In the genomic region with DNA sequence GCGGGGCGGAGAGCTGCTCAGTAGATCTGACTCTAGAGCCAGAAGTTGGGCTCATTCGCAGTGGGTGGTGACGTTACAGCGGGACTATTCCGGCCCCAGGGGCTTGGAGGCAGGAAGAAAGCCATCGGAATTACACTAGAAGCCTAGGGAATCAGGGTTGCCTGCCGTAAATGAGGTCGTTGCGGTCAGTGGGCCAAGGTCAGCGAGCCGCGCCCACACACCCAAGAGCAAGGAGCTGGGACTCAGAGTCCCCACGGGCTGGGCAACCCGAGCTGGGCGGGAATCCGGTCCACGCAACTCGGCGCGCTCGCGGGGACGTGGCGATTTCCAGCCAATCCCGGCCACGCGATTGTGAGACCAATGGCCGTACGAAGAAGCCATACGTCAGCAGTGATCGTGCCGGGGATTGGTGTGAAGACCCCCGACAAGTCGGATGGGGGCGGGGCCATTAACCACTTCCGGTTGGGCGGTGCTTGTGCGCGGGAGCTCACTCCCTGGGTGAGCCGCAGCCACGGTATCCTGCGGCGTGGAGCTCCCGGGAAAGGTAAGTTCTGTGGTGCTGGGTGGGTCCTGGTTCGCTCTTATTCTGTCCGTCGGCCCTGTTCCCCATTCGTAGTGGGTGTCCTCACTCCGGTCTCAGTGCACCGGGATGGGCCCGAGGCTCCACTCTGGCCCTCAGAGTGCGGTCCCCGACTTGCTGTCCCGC, we compare ENCODE assay signal across 7 mouse cellular contexts. TPM values are rescaled to one million over a fixed set of nuclear protein-coding genes. Genes with fewer than 3 reads are reported as not detected.
A peak's percentile ranks its signal among the peaks of the same experiment; 100 is the strongest.
DNase-seq lines count a peak whose midpoint lies in the region; ATAC-seq and TF ChIP-seq lines count a peak whose summit lies in the region.

A gene (plus strand): TSS at position 405 of the 706 bp plus-strand sequence.

- peak; percentile 100 for DNase-seq in adrenal gland, postnatal 10 days
- DNase-seq in embryonic facial prominence, embryonic 10.5 days (ENCODE audit: low spot score) = peak; percentile 100
- DNase-seq in gonadal fat pad, adult 2 months (ENCODE audit: low read depth) = peak; percentile 82
- peak; percentile 99 for DNase-seq in left cerebral cortex, postnatal 4 days

- intact Hi-C loops in left cerebral cortex, postnatal 4 days (cut with DNase I) = no loop called here

- H3K9me3 ChIP-seq in embryonic facial prominence, embryonic 10.5 days = no peaks in the 10 kb centered on the region
- H3K9me3 ChIP-seq in intestine, postnatal 0 days (ENCODE audit: control insufficient read depth) = no peaks in the 10 kb centered on the region
- no peaks in the 10 kb centered on the region for H3K9me3 ChIP-seq in midbrain, embryonic 12.5 days

- WGBS in embryonic facial prominence, embryonic 10.5 days = under 1% methylated on average over 55 of the region's 55 CpGs
- under 1% methylated on average over 51 of the region's 55 CpGs for WGBS in intestine, postnatal 0 days
- under 1% methylated on average over 55 of the region's 55 CpGs for WGBS in midbrain, embryonic 12.5 days
- under 1% methylated on average over 55 of the region's 55 CpGs for WGBS in small intestine, adult 2 months

- peak; percentile 95 for TF ChIP-seq POLR2A in small intestine, adult 2 months (IDR thresholded peaks at IDR 0.05; ENCODE audit: low read depth, low read length)

- H3K27me3 ChIP-seq in embryonic facial prominence, embryonic 10.5 days (replicated peaks; ENCODE audit: low read depth, poor library complexity, severe bottlenecking) = no peaks in the 10 kb centered on the region
- no peaks in the 10 kb centered on the region for H3K27me3 ChIP-seq in intestine, postnatal 0 days (replicated peaks; ENCODE audit: control insufficient read depth, insufficient read depth, low read length)
- H3K27me3 ChIP-seq in midbrain, embryonic 12.5 days = no peaks in the 10 kb centered on the region
- no peaks in the 10 kb centered on the region for H3K27me3 ChIP-seq in small intestine, adult 2 months (ENCODE audit: control insufficient read depth, insufficient read depth, low read length)

- H3K9ac ChIP-seq in intestine, postnatal 0 days (ENCODE audit: low read depth, low read length) = peak within 1 kb of the TSS; percentile 88
- H3K9ac ChIP-seq in midbrain, embryonic 12.5 days (replicated peaks) = peak within 1 kb of the TSS; percentile 88

- peak within 1 kb of the TSS; percentile 71 for H3K4me3 ChIP-seq in embryonic facial prominence, embryonic 10.5 days
- H3K4me3 ChIP-seq in intestine, postnatal 0 days (ENCODE audit: low read depth, low read length) = peak within 1 kb of the TSS; percentile 80
- peak within 1 kb of the TSS; percentile 78 for H3K4me3 ChIP-seq in midbrain, embryonic 12.5 days
- H3K4me3 ChIP-seq in small intestine, adult 2 months (ENCODE audit: low read depth, low read length) = peak within 1 kb of the TSS; percentile 93

- peaks cover 20% of the 10 kb centered on the region for H3K4me1 ChIP-seq in embryonic facial prominence, embryonic 10.5 days
- H3K4me1 ChIP-seq in intestine, postnatal 0 days (replicated peaks; ENCODE audit: control insufficient read depth, insufficient read depth, low read length) = no peaks in the 10 kb centered on the region
- H3K4me1 ChIP-seq in midbrain, embryonic 12.5 days = peaks cover 11% of the 10 kb centered on the region
- peaks cover 2% of the 10 kb centered on the region; the same call in 1 of the 2 replicates for H3K4me1 ChIP-seq in small intestine, adult 2 months (ENCODE audit: control insufficient read depth, insufficient read depth, insufficient read length, low read length)

- no peak for TF ChIP-seq CTCF in intestine, postnatal 0 days (IDR thresholded peaks at IDR 0.05; ENCODE audit: low read depth)
- no peak for TF ChIP-seq CTCF in small intestine, adult 2 months (IDR thresholded peaks at IDR 0.05; ENCODE audit: extremely low read depth, insufficient read length, insufficient replicate concordance, low read depth, low read length)

- peaks cover 7% of the 10 kb centered on the region; the same call in 1 of the 2 replicates for H3K36me3 ChIP-seq in embryonic facial prominence, embryonic 10.5 days (replicated peaks)
- H3K36me3 ChIP-seq in intestine, postnatal 0 days (ENCODE audit: control insufficient read depth, insufficient read depth) = no peaks in the 10 kb centered on the region
- no peaks in the 10 kb centered on the region for H3K36me3 ChIP-seq in midbrain, embryonic 12.5 days
- H3K36me3 ChIP-seq in small intestine, adult 2 months (ENCODE audit: control insufficient read depth, insufficient read depth, low read length) = no peaks in the 10 kb centered on the region

- peak within 1 kb of the TSS; percentile 94 for H3K27ac ChIP-seq in embryonic facial prominence, embryonic 10.5 days (replicated peaks)
- H3K27ac ChIP-seq in intestine, postnatal 0 days (ENCODE audit: low read depth, low read length) = peak within 1 kb of the TSS; percentile 87
- peak within 1 kb of the TSS; percentile 75 for H3K27ac ChIP-seq in midbrain, embryonic 12.5 days (replicated peaks)
- H3K27ac ChIP-seq in small intestine, adult 2 months (ENCODE audit: insufficient read depth, low read depth, low read length) = peak within 1 kb of the TSS; percentile 70

- ATAC-seq in intestine, postnatal 0 days = peak; percentile 99
- peak; percentile 100 for ATAC-seq in midbrain, embryonic 12.5 days (ENCODE audit: low FRiP score, low read depth)

- H3K4me2 ChIP-seq in intestine, postnatal 0 days (replicated peaks; ENCODE audit: low read depth) = peak within 1 kb of the TSS; percentile 67
- peak within 1 kb of the TSS; percentile 79 for H3K4me2 ChIP-seq in midbrain, embryonic 12.5 days (replicated peaks)

RNA-seq across cellular contexts. Expression of the gene that starts here (rescaled TPM):
- total RNA-seq in adrenal gland, postnatal 10 days (2021) = 100 to 1,000 TPM; 194 TPM
- 228 and 237 TPM in 2 replicates for polyA plus RNA-seq in embryonic facial prominence, embryonic 10.5 days (2016; fragmentation: Nextera tagmentation; extraction: Ambion mirVana)
- polyA plus RNA-seq in gonadal fat pad, adult 2 months (2012; rRNA removed) = 83.7 and 110 TPM in 2 replicates
- polyA plus RNA-seq in intestine, postnatal 0 days (2015; fragmentation: Nextera tagmentation; extraction: Ambion mirVana) = 126 and 134 TPM in 2 replicates
- 100 to 1,000 TPM; 103 to 107 TPM for total RNA-seq in left cerebral cortex, postnatal 4 days (2021)
- polyA plus RNA-seq in midbrain, embryonic 12.5 days (2016; fragmentation: Nextera tagmentation; extraction: Ambion mirVana) = 204 and 225 TPM in 2 replicates
- polyA plus RNA-seq in small intestine, adult 2 months (2012; rRNA removed) = 12.2 and 19.3 TPM in 2 replicates

Comparison
In these comparisons a context has a peak if more than half of its experiments do, and no peak if none do; other contexts are left out.
1. Peak in every context shown above with its lines: DNase-seq, ATAC-seq, H3K4me3 ChIP-seq and H3K27ac ChIP-seq.